Mouse (Mus musculus) erythroblast, embryonic 14.5 days (primary cell): ENCODE results near the gene Klhl24.

Experiments used
- GATA1 ChIP-seq: IDR thresholded peaks from 2 replicates; pipeline ENCODE4 v1.6.1; 2012; ENCODE audit warnings: low read length, inconsistent platforms, mixed read lengths
- TAL1 ChIP-seq: IDR thresholded peaks from 3 replicates; pipeline ENCODE4 v1.6.1; 2012; ENCODE audit warnings: low read length, inconsistent platforms, mixed read lengths

DNA sequence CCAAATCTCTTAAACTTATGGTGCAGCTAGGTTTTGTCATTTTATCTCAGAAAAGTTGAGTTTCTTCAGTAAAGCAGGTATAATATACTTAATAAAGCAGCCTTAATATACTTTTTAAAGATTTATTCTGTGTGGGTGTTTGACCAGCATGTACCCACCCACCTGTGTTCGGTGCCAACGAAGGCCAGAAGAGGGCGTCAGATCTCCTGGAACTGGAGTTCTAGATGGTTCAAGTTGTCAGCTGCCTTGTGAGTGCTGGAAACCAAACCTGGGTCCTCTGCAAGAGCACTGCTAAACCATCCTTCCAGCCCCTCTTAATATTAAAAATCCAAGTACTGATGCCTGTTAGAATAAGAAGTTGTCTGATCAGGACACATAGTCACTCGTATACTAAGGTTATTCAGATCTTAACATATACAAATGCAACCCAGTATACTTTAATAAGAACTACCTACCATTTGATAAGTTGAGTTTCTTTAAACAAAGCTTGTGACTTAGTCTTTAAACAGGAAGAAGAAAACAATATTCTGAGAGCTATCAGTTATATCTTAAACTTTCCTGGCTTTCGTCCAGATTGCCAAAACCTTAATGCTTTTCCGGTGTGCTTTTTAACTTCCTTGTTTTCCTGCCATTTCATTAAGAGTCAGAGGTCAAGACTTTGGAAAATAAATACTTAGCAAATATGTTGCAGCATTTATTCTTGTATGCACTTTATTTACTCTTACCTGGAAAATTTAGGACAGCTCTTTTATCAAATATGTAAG is 1.7 kb downstream of the Klhl24 start:
- TF ChIP-seq GATA1 (no peak), TAL1 (no peak)
